Mouse (Mus musculus) midbrain, embryonic 11.5 days (tissue): ENCODE measurements around the gene Kazn. TPM values are rescaled to one million over a fixed set of nuclear protein-coding genes. Genes with fewer than 3 reads are reported as not detected.

Experiments
- ATAC-seq: fragments of 200-750 bp; cut with Nextera tagmentation; 2 replicates; pipeline ENCODE4 v1.8.0; 2017; ENCODE audit warnings: moderate TSS enrichment, moderate library complexity; ENCODE audit not compliant: low FRiP score
- DNase-seq: peaks from one replicate; pipeline ENCODE4 v3.0.0; 2015; ENCODE audit warnings: low spot score; ENCODE audit errors: missing footprints
- H3K27ac ChIP-seq: fragments of 300-500 bp; sonication (generic); 2 replicates; pipeline ENCODE4 v1.5.1; 2014; ENCODE audit warnings: low read depth, low read length
- H3K27me3 ChIP-seq: fragments of 300-500 bp; sonication (generic); 2 replicates; pipeline ENCODE4 v1.6.1; 2014; ENCODE audit warnings: mild to moderate bottlenecking, low read length, moderate library complexity, mixed read lengths; ENCODE audit not compliant: control insufficient read depth, insufficient read depth
- H3K36me3 ChIP-seq: fragments of 300-500 bp; sonication (generic); 2 replicates; pipeline ENCODE4 v1.6.1; 2014; ENCODE audit warnings: mild to moderate bottlenecking, low read length, moderate library complexity, mixed read lengths; ENCODE audit not compliant: control insufficient read depth, insufficient read depth
- H3K4me1 ChIP-seq: fragments of 300-500 bp; sonication (generic); 2 replicates; pipeline ENCODE4 v1.6.1; 2014; ENCODE audit warnings: low read length; ENCODE audit not compliant: control insufficient read depth, insufficient read depth
- H3K4me2 ChIP-seq: fragments of 300-500 bp; sonication (generic); 2 replicates; pipeline ENCODE4 v1.6.1; 2014; ENCODE audit warnings: mild to moderate bottlenecking, moderate library complexity
- H3K4me3 ChIP-seq: fragments of 300-500 bp; sonication (generic); 2 replicates; pipeline ENCODE4 v1.5.1; 2014; ENCODE audit warnings: low read depth, low read length
- H3K9ac ChIP-seq: fragments of 300-500 bp; sonication (generic); 2 replicates; pipeline ENCODE4 v1.6.1; 2014; ENCODE audit warnings: low read length
- H3K9me3 ChIP-seq: fragments of 300-500 bp; sonication (generic); 2 replicates; pipeline ENCODE4 v1.6.1; 2016; ENCODE audit warnings: low read length; ENCODE audit not compliant: control insufficient read depth
- whole genome bisulfite sequencing: fragments of 180-500 bp; shearing (Covaris S2); extraction: QIAGEN DNeasy Blood & Tissue Kit; methylation state at CpG from one replicate; pipeline ENCODE4 v1.1.7; 2014; 5-methylcytosine and 5-hydroxymethylcytosine counted together
- polyA plus RNA-seq: library from polyadenylated mRNA; unstranded; fragments of >200 nt; fragmentation: Nextera tagmentation; extraction: Ambion mirVana; gene quantifications from 2 replicates; pipeline ENCODE4 v1.2.1, GENCODE M21; 2014

Gene Kazn
- polyA plus RNA-seq, 1 experiment from 2014 or later: 12.1 TPM

DNA sequence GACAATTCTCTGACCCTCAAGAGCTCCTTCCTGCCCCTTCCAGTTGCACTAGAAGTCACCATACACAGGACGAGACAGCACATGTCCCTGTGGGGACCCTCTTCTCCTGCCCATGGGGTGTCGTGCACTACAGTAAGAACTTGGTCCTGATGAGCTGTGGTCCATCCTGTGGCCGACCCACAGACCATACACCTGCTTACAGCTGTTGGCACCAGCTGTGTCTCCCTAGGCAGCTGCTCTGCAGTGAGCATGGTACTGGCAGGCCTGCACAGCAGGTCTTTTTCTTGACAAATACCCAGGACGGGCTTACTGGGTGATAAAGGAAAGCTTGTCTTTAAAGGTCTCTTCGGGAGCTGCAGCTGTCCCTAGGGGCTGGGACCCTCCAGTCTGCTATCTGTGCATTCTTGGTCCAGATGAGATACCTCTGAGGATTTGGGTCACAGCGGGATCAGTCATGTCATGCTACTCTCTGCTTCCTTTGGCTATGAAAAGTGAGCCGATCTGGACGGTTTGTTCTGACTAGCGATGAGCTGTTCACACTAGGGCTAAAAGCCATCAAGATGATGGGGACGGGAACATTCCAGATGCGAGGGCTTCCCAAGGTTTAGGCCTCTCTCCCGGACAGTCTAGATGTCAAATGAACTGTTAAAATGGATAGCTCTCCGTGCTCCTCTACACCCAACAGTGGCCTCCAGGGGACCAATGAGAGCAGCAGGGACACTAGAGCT, 179.9 kb downstream of the Kazn start:
- Histone ChIP-seq H3K27me3 (no peaks in the 10 kb centered on the region), H3K9ac (no peak overlapping the region), H3K36me3 (no peaks in the 10 kb centered on the region), H3K27ac (no peak overlapping the region), H3K4me3 (no peak overlapping the region), H3K4me2 (no peak overlapping the region), H3K4me1 (no peaks in the 10 kb centered on the region), H3K9me3 (no peaks in the 10 kb centered on the region)
- DNase-seq (no peak), ATAC-seq (no peak)
- 75% methylated on average over 13 of the region's 13 CpGs for WGBS

DNA sequence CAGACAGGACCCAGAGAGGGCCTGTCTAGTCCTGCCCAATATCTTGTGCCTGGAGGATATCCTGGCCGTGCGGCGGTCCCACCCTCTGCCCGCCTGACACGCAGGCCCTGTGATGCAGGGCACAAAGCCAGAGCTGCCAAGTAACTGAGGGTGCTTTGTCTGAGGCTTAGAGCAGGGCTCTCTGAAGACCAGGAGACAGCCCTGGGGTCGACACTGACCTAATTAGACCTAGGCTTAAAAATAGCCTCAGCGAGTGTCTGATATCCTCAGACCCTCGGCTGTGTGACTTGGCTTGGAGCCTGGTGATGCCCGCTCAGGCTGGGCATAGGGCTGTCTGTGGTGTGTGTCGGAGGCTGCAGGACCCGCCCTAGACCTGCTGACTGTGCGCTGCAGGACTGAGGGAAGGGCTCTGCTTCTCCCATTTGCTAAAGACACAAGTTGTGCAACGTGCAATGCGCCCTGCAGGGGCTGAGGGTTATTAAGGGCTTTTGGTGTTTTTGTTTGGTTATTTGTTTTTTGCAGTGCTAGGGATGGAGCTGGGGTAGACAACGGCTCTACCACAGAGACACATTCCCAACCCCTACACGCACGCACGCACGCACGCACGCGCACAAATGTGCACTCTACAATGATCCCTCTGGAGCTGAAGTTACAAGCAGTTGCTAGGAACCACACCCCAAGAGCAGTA, 181.5 kb downstream of the Kazn start:
- no peaks in the 10 kb centered on the region for H3K9me3 ChIP-seq
- whole genome bisulfite sequencing: 88% methylated on average over 22 of the region's 22 CpGs
- H3K4me3 ChIP-seq: no peak overlapping the region
- ATAC-seq (no peak), DNase-seq (no peak)
- H3K27me3 ChIP-seq: no peaks in the 10 kb centered on the region
- no peaks in the 10 kb centered on the region for H3K4me1 ChIP-seq
- H3K36me3 ChIP-seq: no peaks in the 10 kb centered on the region
- H3K4me2 ChIP-seq: no peak overlapping the region
- no peak overlapping the region for H3K9ac ChIP-seq
- H3K27ac ChIP-seq: no peak overlapping the region

DNA sequence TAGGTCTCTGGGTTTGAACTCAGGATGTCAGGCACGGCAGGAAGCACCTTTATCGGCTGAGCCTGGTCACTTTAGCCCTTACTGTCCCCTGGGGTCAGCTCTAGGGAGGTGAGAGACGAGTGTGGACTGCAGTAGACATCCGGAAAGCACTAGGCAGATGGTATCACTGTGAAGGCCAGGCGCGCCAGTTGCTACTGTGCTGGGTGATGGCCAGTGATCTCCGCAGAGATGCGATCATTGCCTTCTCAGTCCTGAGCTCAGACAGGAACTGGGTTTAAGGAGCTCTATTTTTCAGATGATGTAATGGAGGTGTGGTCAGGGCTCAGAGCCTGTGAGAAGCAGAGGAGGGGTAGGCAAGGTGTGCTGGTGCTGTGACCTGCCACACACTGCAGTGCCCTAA, 183.6 kb downstream of the Kazn start:
- Histone ChIP-seq H3K9ac (no peak overlapping the region), H3K27me3 (no peaks in the 10 kb centered on the region), H3K4me1 (no peaks in the 10 kb centered on the region), H3K36me3 (no peaks in the 10 kb centered on the region), H3K4me2 (no peak overlapping the region), H3K4me3 (no peak overlapping the region), H3K27ac (no peak overlapping the region), H3K9me3 (no peaks in the 10 kb centered on the region)
- ATAC-seq (no peak), DNase-seq (no peak)
- 87% methylated on average over 8 of the region's 8 CpGs for WGBS

DNA sequence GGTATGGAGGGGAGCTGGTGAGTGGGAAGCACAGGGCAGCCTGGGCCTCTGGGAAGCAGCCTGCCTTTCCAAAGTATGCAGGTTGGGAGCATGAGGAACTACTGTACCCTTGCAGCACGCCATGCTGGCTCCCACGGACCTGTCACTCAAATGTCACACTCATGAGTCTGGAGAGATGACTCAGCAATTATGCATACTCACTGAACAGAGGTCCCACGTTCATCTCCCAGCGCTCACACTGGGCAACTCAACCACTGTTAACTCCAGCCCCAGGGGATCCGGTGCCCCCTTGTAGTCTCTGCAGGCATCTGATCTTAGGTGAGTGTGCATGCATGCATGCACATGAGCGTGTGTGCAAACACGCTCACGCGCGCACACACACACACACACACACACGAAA, 184.6 kb downstream of the Kazn start:
- WGBS: 86% methylated on average over 11 of the region's 11 CpGs
- no peak overlapping the region for H3K4me3 ChIP-seq
- DNase-seq: no peak
- H3K27ac ChIP-seq: no peak overlapping the region
- ATAC-seq: no peak
- H3K27me3 ChIP-seq: no peaks in the 10 kb centered on the region
- H3K36me3 ChIP-seq: no peaks in the 10 kb centered on the region
- no peaks in the 10 kb centered on the region for H3K4me1 ChIP-seq
- no peak overlapping the region for H3K9ac ChIP-seq
- H3K4me2 ChIP-seq: no peak overlapping the region
- no peaks in the 10 kb centered on the region for H3K9me3 ChIP-seq

DNA sequence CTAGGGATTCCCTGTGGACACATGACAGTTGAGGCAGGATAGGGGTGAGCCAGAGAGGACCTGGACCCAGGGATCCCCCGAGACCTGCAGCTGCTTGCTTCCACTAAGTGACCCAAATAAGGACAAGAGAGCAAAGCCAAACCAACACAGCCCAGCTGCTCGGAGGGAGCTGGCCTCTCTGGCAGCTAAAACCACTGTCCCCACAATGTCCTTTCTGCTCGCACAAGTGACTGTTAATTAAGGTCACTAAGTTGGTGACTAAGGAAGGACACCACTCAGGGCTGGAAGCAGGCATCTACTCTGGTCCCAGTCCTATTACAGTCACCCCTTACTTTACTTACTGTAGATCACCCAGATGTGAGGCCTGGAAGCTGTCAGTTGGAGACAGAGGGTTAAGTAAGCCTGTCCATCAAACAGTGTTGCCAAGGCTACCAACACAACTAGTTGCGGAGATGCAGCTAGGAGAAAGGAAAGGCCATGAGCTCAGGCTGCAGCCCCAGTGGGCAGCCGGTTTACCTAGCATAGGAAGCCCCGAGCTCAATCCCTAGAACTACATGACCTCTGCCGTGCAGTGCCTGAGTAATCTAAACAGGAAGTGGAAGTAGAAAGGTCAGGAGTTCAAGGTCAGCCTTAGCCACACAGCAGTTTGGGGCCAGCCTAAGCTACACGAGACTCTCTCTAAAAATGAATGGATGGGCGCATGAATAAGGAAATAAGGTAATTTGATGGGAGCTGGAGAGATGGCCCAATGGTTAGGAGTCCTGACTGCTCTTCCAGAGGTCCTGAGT, 185.3 kb downstream of the Kazn start:
- Histone ChIP-seq H3K27ac (no peak overlapping the region), H3K4me3 (no peak overlapping the region), H3K4me2 (no peak overlapping the region), H3K9ac (no peak overlapping the region), H3K4me1 (no peaks in the 10 kb centered on the region), H3K9me3 (no peaks in the 10 kb centered on the region), H3K36me3 (no peaks in the 10 kb centered on the region), H3K27me3 (no peaks in the 10 kb centered on the region)
- ATAC-seq (no peak), DNase-seq (no peak)
- 52% methylated on average over 9 of the region's 9 CpGs for WGBS

DNA sequence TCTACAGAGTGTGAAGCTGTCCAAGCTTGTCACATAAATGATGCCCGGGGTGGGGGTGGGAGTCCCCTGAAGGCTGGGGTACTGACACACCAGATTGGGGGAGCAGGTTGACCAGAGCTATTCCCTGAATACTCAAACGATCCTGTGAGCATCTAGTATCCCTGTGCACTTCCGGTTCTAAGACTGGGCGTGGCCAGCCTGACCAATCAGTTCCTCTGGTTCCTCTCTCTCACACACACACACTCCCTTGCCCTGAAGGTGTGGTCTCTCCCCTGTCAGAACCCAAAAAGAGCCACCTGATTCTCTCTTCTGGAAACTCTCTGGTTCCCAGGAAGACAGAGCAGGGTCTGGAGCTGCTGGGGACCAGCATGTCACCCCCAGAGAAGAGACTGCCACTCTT, 185.9 kb downstream of the Kazn start:
- Histone ChIP-seq H3K27ac (no peak overlapping the region), H3K27me3 (no peaks in the 10 kb centered on the region), H3K4me3 (no peak overlapping the region), H3K4me1 (no peaks in the 10 kb centered on the region), H3K9me3 (no peaks in the 10 kb centered on the region), H3K4me2 (no peak overlapping the region), H3K9ac (no peak overlapping the region), H3K36me3 (no peaks in the 10 kb centered on the region)
- ATAC-seq: no peak
- no peak for DNase-seq
- WGBS: 72% methylated on average over 4 of the region's 4 CpGs

DNA sequence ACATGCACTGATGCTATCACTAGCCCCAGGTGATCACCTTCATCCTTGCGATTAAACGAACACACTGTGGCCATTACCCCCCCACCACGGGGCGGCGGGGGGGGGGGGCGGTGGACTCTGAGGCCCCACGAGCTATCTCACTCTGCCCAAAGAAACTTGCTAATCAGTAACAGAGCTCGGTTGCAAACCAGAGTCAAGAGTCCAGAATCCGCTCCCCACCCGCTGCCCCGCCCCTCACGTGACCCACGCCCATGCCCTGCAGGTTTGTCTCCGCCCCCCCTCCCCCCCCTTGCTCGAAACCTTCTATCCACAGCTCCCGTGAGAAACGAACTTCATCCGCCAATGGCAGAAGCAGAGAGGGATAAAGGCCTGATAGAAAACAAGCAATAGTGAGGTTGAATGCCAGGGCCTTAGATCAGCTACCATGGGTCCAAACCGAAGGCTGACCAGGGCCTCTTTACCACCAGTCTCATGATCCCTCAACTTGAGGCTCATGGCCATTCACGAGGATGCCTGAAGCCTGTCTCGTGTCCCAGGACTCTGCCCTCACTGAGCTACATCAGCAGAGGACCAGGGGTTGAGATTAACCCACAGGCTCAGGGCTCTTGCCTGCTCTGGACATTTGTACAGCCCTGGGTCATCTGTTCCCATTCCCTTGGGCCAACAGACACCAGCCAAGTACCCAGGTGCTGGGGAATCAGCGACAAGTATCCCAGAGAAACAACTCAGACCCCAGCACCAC, 186.6 kb downstream of the Kazn start:
- no peak overlapping the region for H3K4me2 ChIP-seq
- no peak overlapping the region for H3K27ac ChIP-seq
- H3K4me1 ChIP-seq: no peaks in the 10 kb centered on the region
- no peaks in the 10 kb centered on the region for H3K27me3 ChIP-seq
- no peak overlapping the region for H3K4me3 ChIP-seq
- no peaks in the 10 kb centered on the region for H3K9me3 ChIP-seq
- no peak overlapping the region for H3K9ac ChIP-seq
- ATAC-seq: no peak
- WGBS: 55% methylated on average over 22 of the region's 22 CpGs
- H3K36me3 ChIP-seq: no peaks in the 10 kb centered on the region
- DNase-seq: no peak
